Mouse (Mus musculus) testis, adult 2 months (tissue): Measurements from ENCODE around the gene Adamtsl5. TPM values are rescaled to one million over a fixed set of nuclear protein-coding genes. Genes with fewer than 3 reads are reported as not detected.

Source experiments
- H3K27ac ChIP-seq: fragments of 200-500 bp; 2 replicates; pipeline ENCODE4 v1.5.1; 2012; ENCODE audit warnings: low read depth, low read length; ENCODE audit not compliant: control insufficient read depth, insufficient read depth
- H3K27me3 ChIP-seq: fragments of 200-500 bp; 2 replicates; pipeline ENCODE4 v1.6.1; 2012; ENCODE audit warnings: mild to moderate bottlenecking, low read length, moderate library complexity; ENCODE audit not compliant: control insufficient read depth, insufficient read depth
- H3K36me3 ChIP-seq: fragments of 200-500 bp; 2 replicates; pipeline ENCODE4 v1.6.1; 2012; ENCODE audit warnings: mild to moderate bottlenecking, low read length; ENCODE audit not compliant: control insufficient read depth, insufficient read depth
- H3K4me1 ChIP-seq: fragments of 200-500 bp; 2 replicates; pipeline ENCODE4 v1.6.1; 2012; ENCODE audit warnings: low read length; ENCODE audit not compliant: control insufficient read depth, insufficient read depth
- H3K4me3 ChIP-seq: fragments of 200-500 bp; 2 replicates; pipeline ENCODE4 v1.5.1; 2012; ENCODE audit warnings: low read depth, mild to moderate bottlenecking, low read length, moderate library complexity, mixed read lengths; ENCODE audit not compliant: control insufficient read depth
- CTCF ChIP-seq: fragments of 200-500 bp; IDR thresholded peaks from 2 replicates; pipeline ENCODE4 v1.5.1; 2012; ENCODE audit warnings: low read depth, mild to moderate bottlenecking, inconsistent platforms, low read length, moderate library complexity; ENCODE audit not compliant: control insufficient read depth, insufficient read depth, insufficient replicate concordance
- POLR2A ChIP-seq: fragments of 200-500 bp; IDR thresholded peaks from 2 replicates; pipeline ENCODE4 v1.6.1; 2012; ENCODE audit warnings: low read depth, mild to moderate bottlenecking, inconsistent platforms, low read length, moderate library complexity; ENCODE audit not compliant: control insufficient read depth
- polyA plus RNA-seq: library from polyadenylated mRNA; depleted of rRNA; stranded (reverse); fragments of >200 nt; gene quantifications from 2 replicates; pipeline ENCODE4 v1.2.3, GENCODE M21; 2012

The Adamtsl5 gene
- polyA plus RNA-seq, 1 experiment: 3.3 TPM

DNA sequence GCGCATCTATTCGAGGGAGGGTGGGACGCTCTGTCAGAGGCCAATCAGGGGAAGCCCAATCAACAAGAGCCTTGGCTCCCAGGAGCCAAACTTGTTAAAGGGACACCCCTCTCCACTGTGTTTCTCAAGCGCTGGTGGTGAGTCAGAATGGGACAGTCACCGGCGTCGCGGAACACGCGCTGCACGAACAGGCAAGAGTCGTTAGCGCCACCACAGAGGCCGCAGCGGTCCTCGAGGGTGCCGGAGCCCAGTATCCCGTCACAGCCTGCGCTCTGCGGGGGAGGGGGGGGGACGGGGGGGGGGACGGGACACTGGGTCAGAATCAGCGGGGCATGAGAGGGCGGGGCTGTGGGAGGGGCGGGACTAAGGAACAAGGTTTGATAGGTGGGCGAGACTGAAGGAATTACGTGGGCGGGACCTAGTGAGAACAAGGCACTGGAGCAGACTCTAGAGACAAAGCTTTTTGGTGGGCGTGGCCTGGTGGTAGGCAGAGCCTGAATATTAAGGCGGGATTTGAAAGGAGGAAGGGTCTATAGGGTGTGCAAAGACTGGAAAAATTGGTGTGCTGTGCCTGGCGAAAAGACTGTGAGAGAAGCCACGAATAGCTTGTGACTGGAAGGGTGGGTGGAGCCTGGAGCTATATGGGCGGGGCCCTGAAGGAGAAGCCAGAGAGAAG lies 5.3 kb downstream of the Adamtsl5 start:
- Histone ChIP-seq H3K4me3 (peak overlapping the region; percentile 67), H3K27ac (no peak overlapping the region), H3K27me3 (no peaks in the 10 kb centered on the region), H3K4me1 (peaks cover 36% of the 10 kb centered on the region), H3K36me3 (no peaks in the 10 kb centered on the region)
- TF ChIP-seq POLR2A: no peak
- no peak for TF ChIP-seq CTCF

- Histone ChIP-seq H3K4me1 (peaks cover 33% of the 10 kb centered on the region), H3K27ac (no peak overlapping the region), H3K27me3 (no peaks in the 10 kb centered on the region), H3K4me3 (peak overlapping the region; percentile 67), H3K36me3 (no peaks in the 10 kb centered on the region)
- no peak for TF ChIP-seq POLR2A
- no peak for TF ChIP-seq CTCF
Observed at GRCm38 (mm10) chr10:80342305-80342748, 5.9 kb downstream of the Adamtsl5 start.

DNA sequence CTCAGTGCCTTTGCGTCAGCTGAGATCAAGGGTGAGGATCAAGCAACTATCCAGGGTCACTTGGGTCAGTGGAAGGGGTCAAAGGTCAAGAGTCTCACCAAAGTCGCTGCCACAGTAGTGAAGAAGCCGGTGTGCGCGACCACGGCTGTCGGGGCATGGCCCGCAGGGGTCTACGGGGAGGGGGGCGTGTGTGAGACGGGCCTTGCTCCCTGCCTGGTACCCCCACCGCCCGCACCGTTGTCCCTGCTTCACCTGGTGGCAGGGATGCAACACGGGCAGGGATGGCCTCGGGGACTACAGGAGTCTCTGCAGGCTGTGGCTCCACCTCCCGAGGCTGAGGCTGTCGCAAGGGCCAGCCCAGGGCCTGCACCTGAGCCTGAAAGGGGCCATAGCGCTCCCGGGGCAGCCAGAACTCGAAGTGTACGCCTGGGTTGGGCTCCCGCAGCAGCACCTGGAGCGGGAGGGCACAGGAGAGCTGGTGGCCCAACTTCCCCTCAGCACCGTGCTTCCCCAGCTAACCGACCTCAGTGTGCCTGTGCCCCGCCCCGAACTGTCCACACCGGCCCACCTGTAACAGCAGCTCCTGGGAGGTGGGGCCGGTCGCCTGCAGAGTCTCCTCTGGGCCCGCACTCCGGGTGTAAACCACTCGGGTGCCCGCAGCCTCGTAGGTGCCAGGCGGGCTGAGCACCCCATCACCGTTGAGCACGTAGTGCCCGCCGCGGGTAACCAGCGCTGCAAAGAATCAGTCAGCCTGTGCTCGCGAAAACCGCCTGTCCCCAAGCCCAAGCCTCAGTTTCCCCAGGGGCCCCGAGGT lies 6.5 kb downstream of the Adamtsl5 start:
- H3K36me3 ChIP-seq: no peaks in the 10 kb centered on the region

GRCm38 (mm10) chr10:80341026-80341425 lies 7.2 kb downstream of the Adamtsl5 start:
- Histone ChIP-seq H3K36me3 (no peaks in the 10 kb centered on the region), H3K4me3 (no peak overlapping the region), H3K4me1 (peaks cover 33% of the 10 kb centered on the region), H3K27me3 (no peaks in the 10 kb centered on the region), H3K27ac (no peak overlapping the region)
- TF ChIP-seq POLR2A (no peak), CTCF (no peak)

More for the DNA sequence above, 6.5 kb downstream of the Adamtsl5 start:
- peaks cover 33% of the 10 kb centered on the region for H3K4me1 ChIP-seq
- no peak overlapping the region for H3K27ac ChIP-seq
- peak overlapping the region; percentile 67 for H3K4me3 ChIP-seq
- H3K27me3 ChIP-seq: no peaks in the 10 kb centered on the region
- TF ChIP-seq CTCF (no peak), POLR2A (no peak)

DNA sequence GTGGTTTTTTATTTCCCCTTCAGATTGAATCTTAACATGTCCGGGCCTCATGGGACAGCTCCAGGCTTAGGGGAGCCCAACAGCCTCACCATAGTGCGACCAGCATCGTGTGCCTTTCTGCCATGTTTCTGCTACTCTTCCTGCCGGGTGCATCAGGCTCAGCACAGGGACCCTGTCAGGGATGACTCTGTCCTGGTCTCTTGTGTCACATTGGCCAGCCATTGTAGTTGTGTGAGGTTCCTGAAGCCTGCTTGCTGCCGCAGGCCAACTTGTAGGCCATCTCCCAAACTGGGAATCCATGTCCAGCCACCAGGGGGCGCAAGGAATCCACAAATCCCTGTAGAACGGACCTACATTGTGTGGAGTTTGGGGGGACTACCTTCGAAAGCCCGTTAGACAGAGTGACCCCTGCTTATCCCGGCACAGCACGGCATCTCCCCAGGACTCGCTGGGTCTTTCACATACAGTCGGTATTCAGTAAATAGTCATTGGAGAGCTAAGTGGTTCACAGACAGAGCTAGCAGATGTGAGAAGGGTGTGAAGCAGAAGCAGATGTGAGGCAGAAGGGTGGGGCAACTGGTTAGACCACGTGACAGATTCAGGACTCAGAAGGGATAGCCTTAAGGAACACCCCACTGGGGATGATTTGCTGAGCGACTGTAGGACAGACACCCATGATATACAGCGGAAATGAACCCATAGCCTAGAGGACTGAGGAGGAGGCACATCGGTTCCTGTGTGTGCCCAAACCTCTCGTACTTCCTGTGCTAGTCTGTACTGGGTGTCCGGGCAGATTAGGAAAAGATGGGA lies 8.1 kb downstream of the Adamtsl5 start:
- H3K36me3 ChIP-seq: no peaks in the 10 kb centered on the region
- no peaks in the 10 kb centered on the region for H3K27me3 ChIP-seq
- peak overlapping the region; percentile 12 for H3K4me3 ChIP-seq
- peak; percentile 88 for TF ChIP-seq CTCF
- TF ChIP-seq POLR2A: peak; percentile 24; the same call in 1 of the 2 replicates
- H3K27ac ChIP-seq: no peak overlapping the region
- H3K4me1 ChIP-seq: peaks cover 30% of the 10 kb centered on the region

- Histone ChIP-seq H3K4me3 (no peak overlapping the region), H3K36me3 (no peaks in the 10 kb centered on the region), H3K4me1 (peaks cover 7% of the 10 kb centered on the region; the same call in 1 of the 2 replicates), H3K27me3 (no peaks in the 10 kb centered on the region), H3K27ac (no peak overlapping the region)
- no peak for TF ChIP-seq POLR2A
- no peak for TF ChIP-seq CTCF
Observed at GRCm38 (mm10) chr10:80336263-80336662, 11.9 kb downstream of the Adamtsl5 start.

DNA sequence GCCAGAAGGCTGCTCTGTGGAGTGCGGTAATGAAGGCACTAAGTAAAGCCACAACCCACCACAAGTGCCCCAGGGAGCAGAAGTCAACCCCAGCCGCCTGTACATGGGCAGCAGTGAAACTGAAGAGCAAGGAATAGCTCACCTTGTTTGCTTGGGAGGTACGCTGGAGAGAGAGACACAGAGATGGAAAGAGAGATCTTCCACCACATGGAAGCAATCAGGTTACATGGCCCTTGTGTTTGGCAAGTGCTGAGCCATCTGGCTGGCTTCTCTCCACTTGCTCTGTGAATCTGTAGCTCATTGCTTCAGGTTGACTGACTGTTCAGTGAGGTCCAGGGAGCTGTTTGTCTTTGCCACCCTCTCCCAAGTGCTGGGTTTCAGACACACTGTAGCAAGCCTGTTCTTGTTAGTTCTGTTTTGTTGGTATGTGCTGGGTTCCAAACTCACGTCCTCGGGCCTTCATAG lies 15.7 kb downstream of the Adamtsl5 start:
- H3K4me1 ChIP-seq: peaks cover 19% of the 10 kb centered on the region
- no peak overlapping the region; the same call in 1 of the 2 replicates for H3K27ac ChIP-seq
- no peaks in the 10 kb centered on the region for H3K27me3 ChIP-seq
- peak overlapping the region; percentile 75 for H3K4me3 ChIP-seq
- TF ChIP-seq POLR2A: no peak
- no peak for TF ChIP-seq CTCF
- H3K36me3 ChIP-seq: no peaks in the 10 kb centered on the region
